Mouse (Mus musculus) kidney, embryonic 16.5 days (tissue): Measurements from ENCODE around the gene Nim1k. TPM values are rescaled to one million over a fixed set of nuclear protein-coding genes. Genes with fewer than 3 reads are reported as not detected.

ENCODE experiments used
- ATAC-seq: fragments of 200-750 bp; cut with Nextera tagmentation; 2 replicates; pipeline ENCODE4 v1.8.0; 2017; ENCODE audit warnings: moderate TSS enrichment; ENCODE audit not compliant: low FRiP score, low TSS enrichment
- H3K27ac ChIP-seq: fragments of 300-500 bp; sonication (generic); 2 replicates; pipeline ENCODE4 v1.5.1; 2014; ENCODE audit warnings: low read length
- H3K27me3 ChIP-seq: fragments of 300-500 bp; sonication (generic); 2 replicates; pipeline ENCODE4 v1.6.1; 2014; ENCODE audit warnings: low read length, control low read depth, mixed read lengths; ENCODE audit not compliant: insufficient read depth
- H3K36me3 ChIP-seq: fragments of 300-500 bp; sonication (generic); 2 replicates; pipeline ENCODE4 v1.6.1; 2014; ENCODE audit warnings: low read length, control low read depth, mixed read lengths; ENCODE audit not compliant: insufficient read depth
- H3K4me1 ChIP-seq: fragments of 300-500 bp; sonication (generic); 2 replicates; pipeline ENCODE4 v1.6.1; 2014; ENCODE audit warnings: low read length, control low read depth, mixed read lengths; ENCODE audit not compliant: insufficient read depth
- H3K4me2 ChIP-seq: fragments of 300-500 bp; sonication (generic); replicated peaks from 2 replicates; pipeline ENCODE4 v1.6.1; 2014; ENCODE audit warnings: low read depth, low read length
- H3K4me3 ChIP-seq: fragments of 300-500 bp; sonication (generic); 2 replicates; pipeline ENCODE4 v1.5.1; 2014; ENCODE audit warnings: mild to moderate bottlenecking, low read length
- H3K9ac ChIP-seq: fragments of 300-500 bp; sonication (generic); replicated peaks from 2 replicates; pipeline ENCODE4 v1.6.1; 2014; ENCODE audit warnings: low read length
- H3K9me3 ChIP-seq: fragments of 300-500 bp; sonication (generic); 2 replicates; pipeline ENCODE4 v1.6.1; 2016; ENCODE audit warnings: low read length, control low read depth
- WGBS: fragments of 180-500 bp; shearing (Covaris S2); extraction: QIAGEN DNeasy Blood & Tissue Kit; methylation state at CpG from one replicate; pipeline ENCODE4 v1.1.7; 2014; 5-methylcytosine and 5-hydroxymethylcytosine counted together
- polyA plus RNA-seq: library from polyadenylated mRNA; unstranded; fragments of >200 nt; fragmentation: Nextera tagmentation; extraction: Ambion mirVana; gene quantifications from 2 replicates; pipeline ENCODE4 v1.2.1, GENCODE M21; 2015

Nim1k gene
- polyA plus RNA-seq, 1 experiment from 2014 or later = 1.3 TPM

- peaks cover 50% of the 10 kb centered on the region for H3K36me3 ChIP-seq
- no peaks in the 10 kb centered on the region for H3K9me3 ChIP-seq
- no peak overlapping the region for H3K9ac ChIP-seq
- H3K4me1 ChIP-seq = no peaks in the 10 kb centered on the region
- no peak overlapping the region for H3K4me3 ChIP-seq
- ATAC-seq = no peak
- WGBS = 94% methylated on average over 7 of the region's 7 CpGs
- no peak overlapping the region for H3K27ac ChIP-seq
- H3K27me3 ChIP-seq = no peaks in the 10 kb centered on the region
- H3K4me2 ChIP-seq = no peak overlapping the region
These were observed 10.8 kb upstream of the Nim1k start for GRCm38 (mm10) chr13:119766480-119766879.

GRCm38 (mm10) chr13:119756831-119757230 is 1.1 kb upstream of the Nim1k start:
- Histone ChIP-seq H3K4me3 (no peak overlapping the region), H3K36me3 (peaks cover 9% of the 10 kb centered on the region; the same call in 1 of the 2 replicates), H3K4me1 (peaks cover 12% of the 10 kb centered on the region), H3K9ac (no peak overlapping the region), H3K27me3 (no peaks in the 10 kb centered on the region), H3K27ac (no peak overlapping the region), H3K9me3 (no peaks in the 10 kb centered on the region), H3K4me2 (peak overlapping the region; percentile 95; the same call in 1 of the 2 replicates)
- WGBS = 23% methylated on average over 5 of the region's 5 CpGs
- no peak for ATAC-seq

GRCm38 (mm10) chr13:119755141-119755547 is 538 bp downstream of the Nim1k start:
- ATAC-seq = peak; percentile 69
- H3K36me3 ChIP-seq = no peaks in the 10 kb centered on the region
- peaks cover 12% of the 10 kb centered on the region for H3K4me1 ChIP-seq
- WGBS = 2% methylated on average over 16 of the region's 16 CpGs
- H3K27me3 ChIP-seq = no peaks in the 10 kb centered on the region
- H3K4me3 ChIP-seq = peak overlapping the region; percentile 68
- peak overlapping the region; percentile 72 for H3K9ac ChIP-seq
- peak overlapping the region; percentile 43; the same call in 1 of the 2 replicates for H3K27ac ChIP-seq
- peak overlapping the region; percentile 95 for H3K4me2 ChIP-seq
- no peaks in the 10 kb centered on the region for H3K9me3 ChIP-seq

- Histone ChIP-seq H3K9ac (peak overlapping the region; percentile 72; the same call in 1 of the 2 replicates), H3K27me3 (no peaks in the 10 kb centered on the region), H3K9me3 (no peaks in the 10 kb centered on the region), H3K4me2 (peak overlapping the region; percentile 95), H3K4me1 (peaks cover 12% of the 10 kb centered on the region), H3K4me3 (peak overlapping the region; percentile 68; the same call in 1 of the 2 replicates), H3K27ac (no peak overlapping the region), H3K36me3 (no peaks in the 10 kb centered on the region)
- no peak for ATAC-seq
- WGBS = 29% methylated on average over 3 of the region's 3 CpGs
These were observed 1.1 kb downstream of the Nim1k start for GRCm38 (mm10) chr13:119754635-119755020.

GRCm38 (mm10) chr13:119753859-119754634 is 1.6 kb downstream of the Nim1k start:
- Histone ChIP-seq H3K4me3 (no peak overlapping the region), H3K36me3 (no peaks in the 10 kb centered on the region), H3K9me3 (no peaks in the 10 kb centered on the region), H3K9ac (no peak overlapping the region), H3K4me1 (peaks cover 12% of the 10 kb centered on the region), H3K4me2 (no peak overlapping the region), H3K27ac (no peak overlapping the region), H3K27me3 (no peaks in the 10 kb centered on the region)
- no peak for ATAC-seq
- WGBS = 62% methylated on average over 9 of the region's 9 CpGs

GRCm38 (mm10) chr13:119746930-119747329 is 8.8 kb downstream of the Nim1k start:
- Histone ChIP-seq H3K9ac (no peak overlapping the region), H3K27me3 (no peaks in the 10 kb centered on the region), H3K27ac (no peak overlapping the region), H3K4me1 (peaks cover 1% of the 10 kb centered on the region; the same call in 1 of the 2 replicates), H3K4me3 (no peak overlapping the region), H3K9me3 (no peaks in the 10 kb centered on the region), H3K36me3 (no peaks in the 10 kb centered on the region), H3K4me2 (no peak overlapping the region)
- ATAC-seq = no peak
- 88% methylated on average over 4 of the region's 4 CpGs for WGBS

- no peaks in the 10 kb centered on the region for H3K9me3 ChIP-seq
- H3K4me1 ChIP-seq = peaks cover 7% of the 10 kb centered on the region; the same call in 1 of the 2 replicates
- no peaks in the 10 kb centered on the region for H3K36me3 ChIP-seq
- no peak overlapping the region for H3K4me3 ChIP-seq
- H3K9ac ChIP-seq = no peak overlapping the region
- WGBS = 78% methylated on average over 3 of the region's 3 CpGs
- no peak overlapping the region for H3K4me2 ChIP-seq
- H3K27ac ChIP-seq = no peak overlapping the region
- H3K27me3 ChIP-seq = no peaks in the 10 kb centered on the region
- ATAC-seq = no peak
These were observed 12.2 kb downstream of the Nim1k start for GRCm38 (mm10) chr13:119743470-119743869.

- no peaks in the 10 kb centered on the region for H3K27me3 ChIP-seq
- H3K36me3 ChIP-seq = no peaks in the 10 kb centered on the region
- no peaks in the 10 kb centered on the region for H3K9me3 ChIP-seq
- no peak overlapping the region for H3K9ac ChIP-seq
- peaks cover 7% of the 10 kb centered on the region; the same call in 1 of the 2 replicates for H3K4me1 ChIP-seq
- H3K4me3 ChIP-seq = no peak overlapping the region
- H3K27ac ChIP-seq = no peak overlapping the region
- no peak for ATAC-seq
- 86% methylated on average over 6 of the region's 6 CpGs for WGBS
- no peak overlapping the region for H3K4me2 ChIP-seq
These were observed 12.8 kb downstream of the Nim1k start for GRCm38 (mm10) chr13:119742711-119743415.

GRCm38 (mm10) chr13:119741390-119742237 is 14.1 kb downstream of the Nim1k start:
- no peak overlapping the region for H3K27ac ChIP-seq
- H3K36me3 ChIP-seq = no peaks in the 10 kb centered on the region
- 7% methylated on average over 19 of the region's 19 CpGs for WGBS
- H3K9me3 ChIP-seq = no peaks in the 10 kb centered on the region
- H3K9ac ChIP-seq = peak overlapping the region; percentile 50
- peaks cover 10% of the 10 kb centered on the region for H3K4me1 ChIP-seq
- peak overlapping the region; percentile 40 for H3K4me3 ChIP-seq
- no peak for ATAC-seq
- peak overlapping the region; percentile 58 for H3K4me2 ChIP-seq
- no peaks in the 10 kb centered on the region for H3K27me3 ChIP-seq
